Mouse (Mus musculus) intestine, embryonic 15.5 days (tissue): ENCODE measurements around the gene Rgs10. TPM values are rescaled to one million over a fixed set of nuclear protein-coding genes. Genes with fewer than 3 reads are reported as not detected.
A peak's percentile ranks its signal among the peaks of the same experiment; 100 is the strongest.
"Not testable (repeated sequence)": the region's sequence is repeated elsewhere in the genome, so short reads cannot be mapped to it uniquely, and the experiment has no call there.

Source experiments
- ATAC-seq: fragments of 200-750 bp; cut with Nextera tagmentation; 2 replicates; pipeline ENCODE4 v1.8.0; 2017; ENCODE audit warnings: moderate TSS enrichment, moderate library complexity
- H3K27ac ChIP-seq: fragments of 300-500 bp; sonication (generic); 2 replicates; pipeline ENCODE4 v1.5.1; 2015; ENCODE audit warnings: mild to moderate bottlenecking, inconsistent platforms
- H3K27me3 ChIP-seq: fragments of 300-500 bp; sonication (generic); replicated peaks from 2 replicates; pipeline ENCODE4 v1.6.1; 2015; ENCODE audit warnings: inconsistent platforms
- H3K36me3 ChIP-seq: fragments of 300-500 bp; sonication (generic); 2 replicates; pipeline ENCODE4 v1.6.1; 2015; ENCODE audit warnings: inconsistent platforms
- H3K4me1 ChIP-seq: fragments of 300-500 bp; sonication (generic); replicated peaks from 2 replicates; pipeline ENCODE4 v1.6.1; 2015; ENCODE audit warnings: inconsistent platforms
- H3K4me2 ChIP-seq: fragments of 300-500 bp; sonication (generic); replicated peaks from 2 replicates; pipeline ENCODE4 v1.6.1; 2015; ENCODE audit warnings: mild to moderate bottlenecking, inconsistent platforms
- H3K4me3 ChIP-seq: fragments of 300-500 bp; sonication (generic); replicated peaks from 2 replicates; pipeline ENCODE4 v1.5.1; 2015; ENCODE audit warnings: inconsistent platforms
- H3K9ac ChIP-seq: fragments of 300-500 bp; sonication (generic); 2 replicates; pipeline ENCODE4 v1.6.1; 2015; ENCODE audit warnings: inconsistent platforms
- H3K9me3 ChIP-seq: fragments of 300-500 bp; sonication (generic); 2 replicates; pipeline ENCODE4 v1.6.1; 2016; ENCODE audit warnings: inconsistent platforms
- WGBS: fragments of 180-500 bp; shearing (Covaris S2); methylation state at CpG from one replicate; pipeline ENCODE4 v1.1.7; 2015; 5-methylcytosine and 5-hydroxymethylcytosine counted together
- polyA plus RNA-seq: library from polyadenylated mRNA; unstranded; fragments of >200 nt; fragmentation: Nextera tagmentation; extraction: Ambion mirVana; gene quantifications from 2 replicates; pipeline ENCODE4 v1.2.1, GENCODE M21; 2015

Rgs10 gene
- polyA plus RNA-seq, 1 experiment from 2014 or later: 30.5 TPM

DNA sequence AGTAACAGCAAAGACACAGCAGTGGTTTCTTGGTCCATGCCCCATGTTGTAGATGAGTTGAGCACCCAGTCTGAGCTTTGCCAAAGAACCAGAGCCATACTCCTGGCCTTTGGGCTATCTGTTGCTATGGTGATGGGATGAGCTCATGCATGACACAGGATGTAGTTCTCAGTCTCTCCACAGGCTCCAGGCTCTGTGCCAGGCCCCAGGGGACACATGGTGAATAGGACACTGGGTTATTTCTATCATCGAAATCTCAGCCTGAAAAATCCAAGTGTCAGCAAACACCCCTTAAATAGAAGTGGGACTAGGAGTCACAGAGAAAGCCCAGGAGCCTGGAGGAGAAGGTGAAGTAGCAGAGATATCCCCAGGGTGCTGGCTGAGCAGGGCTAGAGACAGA lies 70.0 kb downstream of the Rgs10 start:
- H3K9ac ChIP-seq: no peak overlapping the region
- H3K9me3 ChIP-seq: no peaks in the 10 kb centered on the region
- 47% methylated on average over 1 of the region's 1 CpGs for WGBS
- 0 out of 2 replicates have a peak, but pooled peaks cover 2% of the 10 kb centered on the region for H3K4me1 ChIP-seq
- H3K27ac ChIP-seq: no peak overlapping the region
- no peak overlapping the region for H3K4me2 ChIP-seq
- H3K4me3 ChIP-seq: no peak overlapping the region
- no peaks in the 10 kb centered on the region for H3K36me3 ChIP-seq
- ATAC-seq: no peak
- H3K27me3 ChIP-seq: no peaks in the 10 kb centered on the region

DNA sequence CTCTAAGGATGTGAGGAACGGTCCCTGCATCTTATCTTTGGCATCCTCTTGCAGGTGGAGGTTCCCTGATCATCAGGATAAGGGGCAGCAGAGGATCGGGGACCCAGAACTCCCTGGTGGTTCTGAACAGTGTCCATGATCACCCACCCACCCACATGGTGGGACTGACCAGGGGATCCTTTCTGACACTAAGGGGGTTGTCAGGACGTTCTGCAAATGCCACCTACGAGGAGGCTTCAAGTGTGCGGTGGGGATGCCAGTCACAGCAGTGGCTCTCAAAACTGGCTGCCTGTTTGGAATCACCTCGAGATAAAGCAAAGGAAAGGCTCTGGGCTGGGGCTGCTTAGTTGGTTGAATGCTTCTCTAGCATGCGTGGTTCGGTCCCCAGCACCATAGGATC lies 71.6 kb downstream of the Rgs10 start:
- Histone ChIP-seq H3K9me3 (no peaks in the 10 kb centered on the region), H3K4me3 (no peak overlapping the region), H3K27ac (no peak overlapping the region), H3K4me1 (0 out of 2 replicates have a peak, but pooled peaks cover 2% of the 10 kb centered on the region), H3K4me2 (no peak overlapping the region), H3K9ac (no peak overlapping the region), H3K36me3 (no peaks in the 10 kb centered on the region), H3K27me3 (no peaks in the 10 kb centered on the region)
- no peak for ATAC-seq
- WGBS: 75% methylated on average over 8 of the region's 8 CpGs

DNA sequence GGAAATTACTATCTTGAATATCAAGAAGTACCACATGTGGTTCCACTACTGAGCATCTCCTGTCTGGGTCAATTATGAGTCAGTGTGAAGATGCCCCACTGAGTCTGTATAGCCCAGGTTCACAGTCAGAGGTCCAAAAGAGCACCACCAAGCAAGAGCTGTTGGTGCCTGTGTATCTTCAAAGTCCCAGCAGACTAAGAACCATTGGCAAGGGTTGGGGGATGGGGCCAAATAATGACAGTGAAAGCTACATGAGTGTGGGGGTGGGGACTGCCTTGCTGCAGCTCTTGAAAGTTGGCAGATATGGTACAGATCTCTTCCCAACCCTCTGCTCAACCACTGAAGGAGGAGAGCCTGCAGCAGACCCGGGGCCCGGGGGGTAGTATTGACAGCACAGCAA lies 72.0 kb downstream of the Rgs10 start:
- Histone ChIP-seq H3K9me3 (no peaks in the 10 kb centered on the region), H3K27ac (no peak overlapping the region), H3K36me3 (no peaks in the 10 kb centered on the region), H3K27me3 (no peaks in the 10 kb centered on the region), H3K9ac (no peak overlapping the region), H3K4me3 (no peak overlapping the region), H3K4me2 (no peak overlapping the region), H3K4me1 (0 out of 2 replicates have a peak, but pooled peaks cover 2% of the 10 kb centered on the region)
- no peak for ATAC-seq
- WGBS: 39% methylated on average over 2 of the region's 2 CpGs

DNA sequence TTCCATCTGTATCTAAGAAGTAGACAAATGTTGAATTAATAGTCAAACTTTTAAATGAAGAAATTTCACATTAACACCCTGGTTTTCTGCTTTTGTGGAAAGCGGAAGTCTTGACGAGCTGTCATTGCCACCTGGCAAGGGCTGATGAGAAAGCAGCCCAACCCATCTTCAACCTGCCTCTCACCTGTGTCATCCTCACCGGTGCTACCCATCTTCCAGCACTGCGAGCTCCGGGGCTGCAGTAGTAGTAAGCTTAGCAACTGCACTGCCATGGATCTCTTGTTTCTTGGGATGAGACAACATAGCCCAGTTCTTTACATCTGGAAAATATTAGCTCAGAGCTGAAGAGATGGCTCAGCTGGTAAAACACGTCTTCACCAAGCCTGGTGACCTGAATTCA lies 72.9 kb downstream of the Rgs10 start:
- H3K4me1 ChIP-seq: 0 out of 2 replicates have a peak, but pooled peaks cover 2% of the 10 kb centered on the region
- no peak overlapping the region for H3K9ac ChIP-seq
- no peaks in the 10 kb centered on the region for H3K27me3 ChIP-seq
- H3K36me3 ChIP-seq: no peaks in the 10 kb centered on the region
- no peak for ATAC-seq
- no peak overlapping the region for H3K4me3 ChIP-seq
- no peak overlapping the region for H3K4me2 ChIP-seq
- 86% methylated on average over 6 of the region's 6 CpGs for WGBS
- H3K27ac ChIP-seq: no peak overlapping the region
- H3K9me3 ChIP-seq: no peaks in the 10 kb centered on the region

DNA sequence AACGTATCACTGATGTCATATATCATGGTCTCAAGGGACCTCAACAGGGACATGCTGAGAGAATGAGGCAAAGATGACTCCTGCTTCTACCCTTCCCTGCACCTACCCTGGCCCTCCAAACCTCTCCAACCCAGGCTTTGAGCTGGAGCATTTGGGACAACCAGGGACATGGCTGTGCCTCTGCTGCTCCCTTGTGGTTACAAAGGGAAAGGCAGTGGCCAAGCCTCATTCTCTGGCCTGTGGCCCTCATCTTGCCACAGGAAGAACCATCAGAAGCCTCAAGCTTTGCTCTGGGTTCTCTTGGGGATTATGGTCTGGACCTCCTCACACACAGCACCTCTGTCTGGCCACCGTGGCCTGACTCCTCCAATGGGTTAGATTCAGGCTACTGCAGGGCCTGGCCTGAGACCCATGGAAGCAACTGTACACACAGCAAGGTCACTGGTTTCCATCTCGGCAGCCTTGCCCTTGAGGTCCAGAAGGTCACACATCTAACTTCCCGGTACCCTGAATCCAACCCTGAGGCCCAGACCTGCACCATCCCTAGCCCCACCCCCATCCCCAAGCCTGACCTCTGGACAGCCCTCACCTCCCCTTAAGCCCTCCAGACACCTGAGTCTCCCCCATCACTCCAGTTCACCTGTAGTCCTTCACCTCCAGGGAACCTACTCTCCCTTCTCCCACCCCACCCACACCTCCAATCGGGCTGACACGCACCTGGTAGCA lies 73.5 kb downstream of the Rgs10 start:
- Histone ChIP-seq H3K4me3 (no peak overlapping the region), H3K27ac (no peak overlapping the region), H3K4me1 (0 out of 2 replicates have a peak, but pooled peaks cover 2% of the 10 kb centered on the region), H3K36me3 (no peaks in the 10 kb centered on the region), H3K9me3 (no peaks in the 10 kb centered on the region), H3K27me3 (no peaks in the 10 kb centered on the region), H3K4me2 (no peak overlapping the region), H3K9ac (no peak overlapping the region)
- ATAC-seq: peak; percentile 71
- WGBS: 57% methylated on average over 6 of the region's 6 CpGs

DNA sequence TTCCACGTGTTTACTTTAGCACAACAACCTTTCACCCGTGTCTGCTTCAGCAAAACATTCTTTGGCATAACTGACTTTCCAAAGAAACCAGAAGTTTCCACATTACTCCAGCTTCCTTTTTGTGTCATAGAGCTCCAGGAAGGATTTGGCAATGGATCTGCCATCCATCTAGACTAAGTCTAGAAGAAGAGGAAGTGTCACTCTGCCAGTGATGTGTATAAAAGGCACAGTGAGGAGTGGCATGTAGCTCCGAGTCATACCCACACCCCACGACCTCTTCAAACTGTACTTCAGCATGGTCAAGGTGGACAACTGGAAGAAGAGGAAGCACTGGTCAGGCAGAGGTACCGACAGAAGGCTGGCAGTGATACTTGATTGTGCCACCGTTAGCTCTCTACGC lies 74.1 kb downstream of the Rgs10 start:
- H3K4me3 ChIP-seq: no peak overlapping the region
- no peaks in the 10 kb centered on the region for H3K36me3 ChIP-seq
- 0 out of 2 replicates have a peak, but pooled peaks have one; percentile 28 for ATAC-seq
- no peak overlapping the region for H3K4me2 ChIP-seq
- 76% methylated on average over 7 of the region's 7 CpGs for WGBS
- H3K9ac ChIP-seq: no peak overlapping the region
- no peak overlapping the region for H3K27ac ChIP-seq
- no peaks in the 10 kb centered on the region for H3K9me3 ChIP-seq
- H3K4me1 ChIP-seq: no peaks in the 10 kb centered on the region
- no peaks in the 10 kb centered on the region for H3K27me3 ChIP-seq

DNA sequence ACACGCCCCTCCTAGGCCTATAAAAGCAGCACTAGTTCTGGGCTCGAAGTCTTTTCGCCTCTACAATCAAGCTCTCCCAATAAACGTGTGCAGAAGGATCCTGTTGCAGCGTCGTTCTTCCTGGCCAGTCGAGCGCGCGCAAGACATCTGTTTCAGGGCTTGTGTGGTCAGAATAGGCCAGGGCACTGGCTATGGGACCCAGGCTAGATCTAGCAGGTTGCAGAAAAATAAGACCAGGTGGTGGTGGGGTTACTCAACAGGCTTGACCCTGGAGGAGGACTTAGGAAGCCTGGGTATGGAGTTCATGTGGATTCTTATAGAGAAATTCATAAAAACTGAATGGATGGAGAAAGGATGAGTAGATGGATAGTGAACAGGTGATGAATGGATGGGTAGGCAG lies 75.9 kb downstream of the Rgs10 start:
- not testable (repeated sequence) for H3K27ac ChIP-seq, H3K4me2 ChIP-seq, ATAC-seq, H3K4me3 ChIP-seq, H3K4me1 ChIP-seq, H3K9me3 ChIP-seq, H3K36me3 ChIP-seq, H3K27me3 ChIP-seq, H3K9ac ChIP-seq
- WGBS: 92% methylated on average over 8 of the region's 10 CpGs

DNA sequence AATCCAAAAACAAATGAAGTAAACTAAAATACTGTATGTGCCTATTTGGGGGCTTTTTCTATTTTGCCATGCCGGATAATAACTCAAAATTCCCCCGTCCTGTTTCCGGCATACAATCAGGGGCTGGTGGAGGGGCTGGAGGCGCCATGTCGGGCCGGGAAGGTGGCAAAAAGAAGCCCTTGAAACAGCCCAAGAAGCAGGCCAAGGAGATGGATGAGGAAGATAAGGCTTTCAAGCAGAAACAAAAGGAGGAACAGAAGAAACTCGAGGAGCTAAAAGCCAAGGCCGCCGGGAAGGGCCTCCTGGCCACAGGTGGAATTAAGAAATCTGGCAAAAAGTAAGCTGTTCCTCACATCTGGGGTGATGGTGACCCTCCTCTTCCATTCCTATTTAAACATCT lies 78.2 kb downstream of the Rgs10 start:
- ATAC-seq, H3K27me3 ChIP-seq: not testable (repeated sequence)

DNA sequence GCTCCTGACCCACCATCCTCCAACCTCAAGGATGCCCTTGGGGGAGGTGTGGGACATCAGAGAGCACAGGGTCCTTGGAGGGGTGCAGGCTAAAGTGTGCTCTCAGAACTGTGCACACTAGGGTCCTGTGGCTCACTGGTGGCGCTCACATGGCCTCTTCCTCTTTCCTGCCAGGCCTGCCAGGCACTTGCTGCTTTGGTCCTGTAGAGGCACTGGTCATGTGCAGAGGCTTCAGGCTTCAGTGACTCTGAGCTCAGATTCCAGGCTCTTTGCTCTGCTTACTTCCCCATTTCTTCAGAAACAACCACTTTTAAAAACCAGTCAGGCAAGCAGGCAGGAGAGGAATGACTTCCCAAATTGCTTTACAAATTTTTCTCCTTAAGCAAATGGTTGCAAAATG lies 85.7 kb downstream of the Rgs10 start:
- Histone ChIP-seq H3K4me1 (no peaks in the 10 kb centered on the region), H3K36me3 (no peaks in the 10 kb centered on the region), H3K27me3 (no peaks in the 10 kb centered on the region), H3K4me2 (no peak overlapping the region), H3K27ac (no peak overlapping the region), H3K4me3 (no peak overlapping the region), H3K9me3 (no peaks in the 10 kb centered on the region), H3K9ac (no peak overlapping the region)
- ATAC-seq: no peak
- 73% methylated on average over 1 of the region's 1 CpGs for WGBS

More for the DNA sequence above, 78.2 kb downstream of the Rgs10 start:
- 71% methylated on average over 9 of the region's 9 CpGs for WGBS
- H3K4me2 ChIP-seq, H3K27ac ChIP-seq, H3K36me3 ChIP-seq, H3K9me3 ChIP-seq, H3K4me3 ChIP-seq, H3K4me1 ChIP-seq, H3K9ac ChIP-seq: not testable (repeated sequence)

DNA sequence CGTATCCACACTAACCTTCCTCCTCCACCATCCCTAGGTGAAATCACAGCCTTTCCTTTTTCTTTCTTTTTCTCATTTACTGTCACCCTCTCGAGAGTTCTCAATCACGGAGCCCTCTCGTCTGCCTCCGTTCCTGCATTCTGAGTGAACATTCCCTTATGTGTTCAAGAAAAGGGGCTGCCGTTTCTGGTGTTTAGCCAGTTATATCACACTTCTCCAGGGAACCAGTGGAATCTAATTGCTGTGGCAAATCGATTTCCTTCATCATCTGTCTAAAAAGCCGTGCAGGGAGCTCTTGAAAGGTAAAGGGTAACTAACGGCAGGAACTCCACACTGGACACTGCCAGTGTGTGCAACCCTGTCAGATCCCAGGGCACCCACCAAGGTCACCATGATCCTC lies 87.6 kb downstream of the Rgs10 start:
- no peaks in the 10 kb centered on the region for H3K27me3 ChIP-seq

DNA sequence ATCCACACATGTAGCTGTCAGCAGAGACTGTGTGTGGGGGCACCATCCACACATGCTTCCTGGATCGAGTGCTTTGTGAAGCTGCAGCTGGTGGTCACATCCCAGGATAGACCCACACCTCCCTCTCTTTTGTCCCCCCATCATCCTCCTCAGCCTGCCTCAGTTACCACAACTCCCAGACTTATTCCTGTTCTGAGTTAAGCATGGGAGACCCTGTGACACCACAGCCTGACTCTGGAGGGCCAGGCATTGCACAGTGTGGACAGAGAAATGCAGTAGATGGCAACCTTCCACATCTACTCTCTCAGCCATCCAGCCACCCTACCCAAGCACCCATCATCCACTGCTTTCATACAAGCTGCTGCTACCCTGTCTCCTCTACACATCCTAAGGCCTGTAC lies 93.6 kb downstream of the Rgs10 start:
- Histone ChIP-seq H3K27me3 (no peaks in the 10 kb centered on the region), H3K4me3 (no peak overlapping the region), H3K9me3 (no peaks in the 10 kb centered on the region), H3K4me2 (no peak overlapping the region), H3K36me3 (no peaks in the 10 kb centered on the region), H3K27ac (no peak overlapping the region), H3K4me1 (peaks cover 10% of the 10 kb centered on the region; the same call in 1 of the 2 replicates), H3K9ac (no peak overlapping the region)
- WGBS: 80% methylated on average over 1 of the region's 1 CpGs
- ATAC-seq: no peak

More for the DNA sequence above, 87.6 kb downstream of the Rgs10 start:
- Histone ChIP-seq H3K27ac (no peak overlapping the region), H3K4me1 (no peaks in the 10 kb centered on the region), H3K4me3 (no peak overlapping the region), H3K4me2 (no peak overlapping the region), H3K36me3 (no peaks in the 10 kb centered on the region), H3K9me3 (no peaks in the 10 kb centered on the region), H3K9ac (no peak overlapping the region)
- 60% methylated on average over 9 of the region's 9 CpGs for WGBS
- no peak for ATAC-seq
